Mouse (Mus musculus): Measurements from ENCODE around the gene Oas1a. TPM values are rescaled to one million over a fixed set of nuclear protein-coding genes. Genes with fewer than 3 reads are reported as not detected.
"Not testable (repeated sequence)": the region's sequence is repeated elsewhere in the genome, so short reads cannot be mapped to it uniquely, and the experiment has no call there.

The Oas1a gene
- total and polyA plus RNA-seq, 3 experiments = 1.1 to 2.6 (median 1.7) TPM

- DNase-seq (ENCODE audit: extremely low read depth); dilution Hi-C loops (cut with MboI; ENCODE audit: extremely low pct_ligation_motif_present, extremely low pct_unique_long_range_greater_than_20kb, low sequenced_read_pairs): not testable (repeated sequence)
These were observed 29.9 kb downstream of the Oas1a start for GRCm38 (mm10) chr5:120877407-120877806.

GRCm38 (mm10) chr5:120876839-120877238 lies 30.5 kb downstream of the Oas1a start:
- H3K27ac ChIP-seq (ENCODE audit: insufficient read depth, low read depth); dilution Hi-C loops (cut with MboI; ENCODE audit: extremely low pct_ligation_motif_present, extremely low pct_unique_long_range_greater_than_20kb, low sequenced_read_pairs); H3K4me3 ChIP-seq (replicated peaks in 1 of 3; ENCODE audit: low read depth in 2 of 3, low read length in 2 of 3, poor library complexity in 1 of 3); H3K9me3 ChIP-seq (replicated peaks; ENCODE audit: low read length); DNase-seq (ENCODE audit: extremely low read depth); in situ Hi-C loops (cut with MboI; ENCODE audit: low pct_ligation_motif_present, low pct_unique_long_range_greater_than_20kb, low sequenced_read_pairs); H3K79me2 ChIP-seq (replicated peaks; ENCODE audit: control insufficient read depth, extremely low read depth, insufficient read depth, poor library complexity, severe bottlenecking); H3K36me3 ChIP-seq (replicated peaks in 1 of 2; ENCODE audit: control insufficient read depth in 1 of 2, insufficient read depth in 1 of 2, low read length in 1 of 2); H3K4me2 ChIP-seq (ENCODE audit: insufficient read depth, low read depth, poor library complexity, severe bottlenecking); H3K9ac ChIP-seq (ENCODE audit: insufficient read depth, low read depth); H3K4me1 ChIP-seq (ENCODE audit: control insufficient read depth in 1 of 2, insufficient read depth in 2 of 2): not testable (repeated sequence)
- H3K27me3 ChIP-seq (replicated peaks) = peaks cover 45% of the 10 kb centered on the region

More at GRCm38 (mm10) chr5:120877407-120877806, 29.9 kb downstream of the Oas1a start:
- H3K27ac ChIP-seq (ENCODE audit: insufficient read depth, low read depth); H3K4me3 ChIP-seq (replicated peaks in 1 of 3; ENCODE audit: low read depth in 2 of 3, low read length in 2 of 3, poor library complexity in 1 of 3); H3K4me2 ChIP-seq (ENCODE audit: insufficient read depth, low read depth, poor library complexity, severe bottlenecking); H3K79me2 ChIP-seq (replicated peaks; ENCODE audit: control insufficient read depth, extremely low read depth, insufficient read depth, poor library complexity, severe bottlenecking); H3K4me1 ChIP-seq (ENCODE audit: control insufficient read depth in 1 of 2, insufficient read depth in 2 of 2); in situ Hi-C loops (cut with MboI; ENCODE audit: low pct_ligation_motif_present, low pct_unique_long_range_greater_than_20kb, low sequenced_read_pairs); H3K9ac ChIP-seq (ENCODE audit: insufficient read depth, low read depth); H3K36me3 ChIP-seq (replicated peaks in 1 of 2; ENCODE audit: control insufficient read depth in 1 of 2, insufficient read depth in 1 of 2, low read length in 1 of 2); H3K9me3 ChIP-seq (replicated peaks; ENCODE audit: low read length): not testable (repeated sequence)
- H3K27me3 ChIP-seq (replicated peaks) = peaks cover 45% of the 10 kb centered on the region

- H3K36me3 ChIP-seq (replicated peaks in 1 of 2; ENCODE audit: control insufficient read depth in 1 of 2, insufficient read depth in 1 of 2, low read length in 1 of 2) = no peaks in the 10 kb centered on the region
- H3K79me2 ChIP-seq (replicated peaks; ENCODE audit: control insufficient read depth, extremely low read depth, insufficient read depth, poor library complexity, severe bottlenecking) = no peaks in the 10 kb centered on the region
- H3K9me3 ChIP-seq (replicated peaks; ENCODE audit: low read length) = peaks cover 4% of the 10 kb centered on the region
- H3K27me3 ChIP-seq (replicated peaks) = peaks cover 75% of the 10 kb centered on the region
- in situ Hi-C loops (cut with MboI; ENCODE audit: low pct_ligation_motif_present, low pct_unique_long_range_greater_than_20kb, low sequenced_read_pairs) (no loop called here), dilution Hi-C loops (cut with MboI; ENCODE audit: extremely low pct_ligation_motif_present, extremely low pct_unique_long_range_greater_than_20kb, low sequenced_read_pairs) (no loop called here)
- no peak for DNase-seq (ENCODE audit: extremely low read depth)
- H3K4me1 ChIP-seq (ENCODE audit: control insufficient read depth in 1 of 2, insufficient read depth in 2 of 2) = no peaks in the 10 kb centered on the region
- no peak overlapping the region for H3K4me3 ChIP-seq (replicated peaks in 1 of 3; ENCODE audit: low read depth in 2 of 3, low read length in 2 of 3, poor library complexity in 1 of 3)
- H3K4me2 ChIP-seq (ENCODE audit: insufficient read depth, low read depth, poor library complexity, severe bottlenecking) = no peak overlapping the region
- H3K9ac ChIP-seq (ENCODE audit: insufficient read depth, low read depth) = no peak overlapping the region
- no peak overlapping the region for H3K27ac ChIP-seq (ENCODE audit: insufficient read depth, low read depth)
- TF ChIP-seq NRF1 (IDR thresholded peaks at IDR 0.05; ENCODE audit: low read depth, low read length) (no peak), CHD1 (IDR thresholded peaks at IDR 0.05; ENCODE audit: low read depth, low read length) (no peak), RAD21 (IDR thresholded peaks at IDR 0.05; ENCODE audit: low read depth, low read length) (no peak), GABPA (IDR thresholded peaks at IDR 0.05; ENCODE audit: insufficient replicate concordance, low read depth, low read length) (no peak), MEF2A (IDR thresholded peaks at IDR 0.05; ENCODE audit: borderline replicate concordance, low read depth, low read length) (no peak), ELF1 (IDR thresholded peaks at IDR 0.05; ENCODE audit: low read depth, low read length) (no peak), HCFC1 (IDR thresholded peaks at IDR 0.05; ENCODE audit: low read depth, low read length) (no peak), ZKSCAN1 (IDR thresholded peaks at IDR 0.05; ENCODE audit: borderline replicate concordance, low read depth, low read length) (no peak), MYC (IDR thresholded peaks at IDR 0.05; ENCODE audit: low read depth, low read length) (no peak), NELFE (IDR thresholded peaks at IDR 0.05; ENCODE audit: low read depth, low read length) (no peak), USF1 (IDR thresholded peaks at IDR 0.05; ENCODE audit: low read depth, low read length) (no peak), PAX5 (IDR thresholded peaks at IDR 0.05; ENCODE audit: low read length) (no peak), E2F4 (IDR thresholded peaks at IDR 0.05; ENCODE audit: insufficient replicate concordance, low read depth, low read length) (no peak), JUN (IDR thresholded peaks at IDR 0.05; ENCODE audit: insufficient read depth, low read depth, low read length) (no peak), MAZ (IDR thresholded peaks at IDR 0.05; ENCODE audit: low read depth, low read length) (no peak), ETS1 (conservative IDR thresholded peaks at IDR 0.05; ENCODE audit: low read depth, low read length) (no peak), USF2 (conservative IDR thresholded peaks at IDR 0.05; ENCODE audit: low read depth, low read length) (no peak), CTCF (conservative IDR thresholded peaks at IDR 0.05 in 1 of 2, IDR thresholded peaks at IDR 0.05 in 1 of 2; ENCODE audit: low read depth in 2 of 2, low read length in 2 of 2) (no peak), MAX (IDR thresholded peaks at IDR 0.05; ENCODE audit: low read length) (no peak)
These were observed 35.9 kb downstream of the Oas1a start for GRCm38 (mm10) chr5:120871469-120871868.
